Mouse (Mus musculus) MEL (cell line): Measurements from ENCODE around the gene Dazl. TPM values are rescaled to one million over a fixed set of nuclear protein-coding genes. Genes with fewer than 3 reads are reported as not detected.

ENCODE experiments used
- DNase-seq: peaks from one replicate; pipeline ENCODE4 v3.0.0; 2011; ENCODE audit warnings: low read depth, low spot score
- H3K27ac ChIP-seq: 2 replicates; pipeline ENCODE4 v1.5.1; 2012; ENCODE audit warnings: low read depth, mild to moderate bottlenecking, control low read depth, low read length, moderate library complexity; ENCODE audit not compliant: control insufficient read depth
- H3K27me3 ChIP-seq, 2 experiments: fragments of 150-350 bp in 1 of 2; sonication (generic) in 1 of 2; 2 replicates each; pipeline ENCODE4 v1.6.1; 2012; ENCODE audit warnings: low read length in 2 of 2, mild to moderate bottlenecking in 2 of 2, improper control_type of control experiment in 1 of 2, moderate library complexity in 1 of 2; ENCODE audit not compliant: insufficient read depth in 2 of 2, control insufficient read depth in 1 of 2
- H3K36me3 ChIP-seq, 2 experiments: 2 replicates each; pipeline ENCODE4 v1.6.1; 2012 to 2014; ENCODE audit warnings: low read length in 2 of 2, improper control_type of control experiment in 1 of 2, inconsistent platforms in 1 of 2, mild to moderate bottlenecking in 1 of 2; ENCODE audit not compliant: insufficient read depth in 2 of 2, control insufficient read depth in 1 of 2
- H3K4me1 ChIP-seq, 2 experiments: fragments of 150-350 bp in 1 of 2; sonication (generic) in 1 of 2; 2 replicates each; pipeline ENCODE4 v1.6.1; 2012; ENCODE audit warnings: low read length in 2 of 2, improper control_type of control experiment in 1 of 2, mild to moderate bottlenecking in 1 of 2; ENCODE audit not compliant: insufficient read depth in 2 of 2, control insufficient read depth in 1 of 2
- H3K4me3 ChIP-seq, 2 experiments: fragments of 150-350 bp in 1 of 2; sonication (generic) in 1 of 2; 2 replicates each; pipeline ENCODE4 v1.5.1; 2012; ENCODE audit warnings: low read depth in 2 of 2, low read length in 2 of 2, mild to moderate bottlenecking in 2 of 2, moderate library complexity in 2 of 2, control low read depth in 1 of 2, improper control_type of control experiment in 1 of 2; ENCODE audit not compliant: control insufficient read depth in 1 of 2, insufficient read depth in 1 of 2
- H3K79me2 ChIP-seq: 2 replicates; pipeline ENCODE4 v1.6.1; 2012; ENCODE audit warnings: mild to moderate bottlenecking, low read length, moderate library complexity; ENCODE audit not compliant: control insufficient read depth, poor library complexity, insufficient read depth
- H3K9ac ChIP-seq: 2 replicates; pipeline ENCODE4 v1.6.1; 2012; ENCODE audit warnings: low read depth, mild to moderate bottlenecking, control low read depth, low read length, moderate library complexity; ENCODE audit not compliant: control insufficient read depth, poor library complexity, severe bottlenecking
- H3K9me3 ChIP-seq: fragments of 150-350 bp; sonication (generic); replicated peaks from 2 replicates; pipeline ENCODE4 v1.6.1; 2012; ENCODE audit warnings: mild to moderate bottlenecking, low read length, improper control_type of control experiment, moderate library complexity; ENCODE audit not compliant: insufficient read depth
- CHD1 ChIP-seq: IDR thresholded peaks from 2 replicates; pipeline ENCODE4 v1.6.1; 2012; ENCODE audit warnings: low read depth, mild to moderate bottlenecking, inconsistent platforms, low read length, improper control_type of control experiment
- CHD2 ChIP-seq: IDR thresholded peaks from 2 replicates; pipeline ENCODE4 v1.6.1; 2011; ENCODE audit warnings: low read length, improper control_type of control experiment
- ELF1 ChIP-seq: IDR thresholded peaks from 2 replicates; pipeline ENCODE4 v1.6.1; 2014; ENCODE audit warnings: low read depth, mild to moderate bottlenecking, inconsistent platforms, low read length, improper control_type of control experiment, moderate library complexity
- GATA1 ChIP-seq: IDR thresholded peaks from 2 replicates; pipeline ENCODE4 v1.6.1; 2011; ENCODE audit warnings: low read depth, low read length, improper control_type of control experiment
- KAT2A ChIP-seq: conservative IDR thresholded peaks from 2 replicates; pipeline ENCODE4 v1.6.1; 2012; ENCODE audit warnings: low read depth, low read length, improper control_type of control experiment, inconsistent platforms
- MEF2A ChIP-seq: IDR thresholded peaks from 2 replicates; pipeline ENCODE4 v1.6.1; 2014; ENCODE audit warnings: low read depth, mild to moderate bottlenecking, inconsistent platforms, low read length, improper control_type of control experiment; ENCODE audit not compliant: poor library complexity, insufficient replicate concordance, severe bottlenecking; ENCODE audit errors: extremely low read depth
- MYB ChIP-seq: IDR thresholded peaks from 2 replicates; pipeline ENCODE4 v1.6.1; 2011; ENCODE audit warnings: mild to moderate bottlenecking, low read depth, low read length, improper control_type of control experiment
- POLR2AphosphoS2 ChIP-seq: IDR thresholded peaks from 2 replicates; pipeline ENCODE4 v1.6.1; 2011; ENCODE audit warnings: low read length, improper control_type of control experiment
- TCF12 ChIP-seq: IDR thresholded peaks from 2 replicates; pipeline ENCODE4 v1.6.1; 2014; ENCODE audit warnings: low read depth, mild to moderate bottlenecking, inconsistent platforms, low read length, improper control_type of control experiment, moderate library complexity
- UBTF ChIP-seq: IDR thresholded peaks from 2 replicates; pipeline ENCODE4 v1.6.1; 2012; ENCODE audit warnings: low read depth, mild to moderate bottlenecking, inconsistent platforms, low read length, improper control_type of control experiment, moderate library complexity, borderline replicate concordance; ENCODE audit not compliant: insufficient read depth
- ZC3H11A ChIP-seq: IDR thresholded peaks from 2 replicates; pipeline ENCODE4 v1.6.1; 2012; ENCODE audit warnings: low read depth, mild to moderate bottlenecking, inconsistent platforms, low read length, improper control_type of control experiment
- ZKSCAN1 ChIP-seq: IDR thresholded peaks from 2 replicates; pipeline ENCODE4 v1.6.1; 2012; ENCODE audit warnings: low read depth, mild to moderate bottlenecking, inconsistent platforms, low read length, improper control_type of control experiment, moderate library complexity
- ZMIZ1 ChIP-seq: IDR thresholded peaks from 2 replicates; pipeline ENCODE4 v1.6.1; 2012; ENCODE audit warnings: low read depth, mild to moderate bottlenecking, inconsistent platforms, low read length, improper control_type of control experiment, moderate library complexity
- ZNF384 ChIP-seq: IDR thresholded peaks from 2 replicates; pipeline ENCODE4 v1.6.1; 2012; ENCODE audit warnings: low read depth, mild to moderate bottlenecking, inconsistent platforms, low read length, improper control_type of control experiment
- polyA plus RNA-seq, 2 experiments: library from polyadenylated mRNA; stranded (reverse) in 1 of 2; unstranded in 1 of 2; fragments of >175 nt in 1 of 2; fragments of >200 nt in 1 of 2; gene quantifications; 2 replicates each; pipeline versions ENCODE4 v1.2.1 to v1.2.4; 2012; ENCODE audit warnings: low replicate concordance in 2 of 2, low read depth in 1 of 2; ENCODE audit not compliant: insufficient read length in 2 of 2, insufficient read depth in 1 of 2, missing spikeins in 1 of 2
- total RNA-seq: library from RNA; depleted of rRNA; stranded (reverse); fragments of 300-350 nt; gene quantifications from 2 replicates; pipeline ENCODE4 v1.2.3, GENCODE M21; 2012; rRNA removed

Gene Dazl
- total RNA-seq: 1.0 and 1.4 TPM in 2 replicates
- under 1 TPM in 1 of 2 experiments, not detected in 1; 0.10 TPM for polyA plus RNA-seq

GRCm38 (mm10) chr17:50293241-50293731 lies at the start of gene Dazl:
Gene Dazl (minus strand): TSS chr17:50293636.
- Histone ChIP-seq H3K27ac (no peak within 1 kb of the TSS), H3K79me2 (no peaks in the 10 kb centered on the region), H3K9me3 (no peaks in the 10 kb centered on the region), H3K9ac (no peak within 1 kb of the TSS), H3K4me3 (no peak within 1 kb of the TSS), H3K4me1 (no peaks in the 10 kb centered on the region), H3K27me3 (no peaks in the 10 kb centered on the region), H3K36me3 (no peaks in the 10 kb centered on the region)
- DNase-seq: no peak
- TF ChIP-seq MYB: no peak
- no peak for TF ChIP-seq ZMIZ1

- Histone ChIP-seq H3K4me1 (peaks cover 4 to 5% of the 10 kb centered on the region in 2 experiments; a peak in 2 of 4 replicates), H3K36me3 (peaks cover 0 to 4% of the 10 kb centered on the region in 2 experiments; a peak in 2 of 4 replicates), H3K27me3 (no peaks in the 10 kb centered on the region), H3K79me2 (no peaks in the 10 kb centered on the region), H3K4me3 (no peak overlapping the region)
- no peak for DNase-seq
- TF ChIP-seq UBTF (no peak), MYB (no peak), ELF1 (no peak), MEF2A (no peak), TCF12 (no peak), POLR2AphosphoS2 (no peak), ZC3H11A (no peak), CHD2 (no peak), ZKSCAN1 (no peak), KAT2A (no peak), ZMIZ1 (no peak), CHD1 (no peak), ZNF384 (no peak), GATA1 (no peak)
- TF ChIP-seq, all 39 proteins: peak for 0
- no peaks in the 10 kb centered on the region for H3K9me3 ChIP-seq
- H3K27ac ChIP-seq: no peak overlapping the region
- no peak overlapping the region for H3K9ac ChIP-seq
Observed at GRCm38 (mm10) chr17:50341850-50342544, 48.6 kb upstream of the Dazl start.
